Mouse (Mus musculus) olfactory bulb, adult 2 months (tissue): Measurements from ENCODE around the gene Tldc2.

Experiments used
- CTCF ChIP-seq: fragments of 200-500 bp; IDR thresholded peaks from 2 replicates; pipeline ENCODE4 v1.5.1; 2012; ENCODE audit warnings: low read depth, mild to moderate bottlenecking, low read length, moderate library complexity; ENCODE audit not compliant: insufficient read depth
- POLR2A ChIP-seq: fragments of 200-500 bp; IDR thresholded peaks from 2 replicates; pipeline ENCODE4 v1.6.1; 2012; ENCODE audit warnings: mild to moderate bottlenecking, low read depth, low read length, moderate library complexity; ENCODE audit not compliant: insufficient read depth

GRCm38 (mm10) chr2:157075685-157076084, 11.2 kb upstream of the Tldc2 start:
- TF ChIP-seq POLR2A (no peak), CTCF (no peak)
